Mouse (Mus musculus): ENCODE measurements around the gene Dchs1.
A peak's percentile ranks its signal among the peaks of the same experiment; 100 is the strongest.
"Not testable (repeated sequence)": the region's sequence is repeated elsewhere in the genome, so short reads cannot be mapped to it uniquely, and the experiment has no call there.

Gene Dchs1

DNA sequence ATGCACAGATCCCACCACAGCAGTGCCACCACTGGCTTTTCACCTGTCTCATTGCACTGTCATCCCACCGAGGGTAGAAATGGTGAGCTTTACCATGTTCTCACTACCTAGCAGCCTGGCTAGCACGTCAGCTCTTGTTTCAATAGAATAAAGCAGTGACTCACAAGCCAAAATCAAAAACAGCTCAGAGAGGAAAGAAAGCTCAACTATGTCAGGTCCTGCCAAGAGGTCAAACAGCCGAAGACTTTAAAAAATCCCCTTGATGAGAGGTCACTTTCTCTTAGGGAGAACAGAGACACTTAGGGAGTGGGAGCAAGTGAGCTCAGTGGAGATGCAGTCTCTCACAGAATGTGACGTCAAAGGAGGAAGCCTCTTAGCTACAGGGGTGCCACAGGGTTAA, 3.6 kb downstream of the Dchs1 start:
- no peak for DNase-seq (ENCODE audit: low spot score)

DNA sequence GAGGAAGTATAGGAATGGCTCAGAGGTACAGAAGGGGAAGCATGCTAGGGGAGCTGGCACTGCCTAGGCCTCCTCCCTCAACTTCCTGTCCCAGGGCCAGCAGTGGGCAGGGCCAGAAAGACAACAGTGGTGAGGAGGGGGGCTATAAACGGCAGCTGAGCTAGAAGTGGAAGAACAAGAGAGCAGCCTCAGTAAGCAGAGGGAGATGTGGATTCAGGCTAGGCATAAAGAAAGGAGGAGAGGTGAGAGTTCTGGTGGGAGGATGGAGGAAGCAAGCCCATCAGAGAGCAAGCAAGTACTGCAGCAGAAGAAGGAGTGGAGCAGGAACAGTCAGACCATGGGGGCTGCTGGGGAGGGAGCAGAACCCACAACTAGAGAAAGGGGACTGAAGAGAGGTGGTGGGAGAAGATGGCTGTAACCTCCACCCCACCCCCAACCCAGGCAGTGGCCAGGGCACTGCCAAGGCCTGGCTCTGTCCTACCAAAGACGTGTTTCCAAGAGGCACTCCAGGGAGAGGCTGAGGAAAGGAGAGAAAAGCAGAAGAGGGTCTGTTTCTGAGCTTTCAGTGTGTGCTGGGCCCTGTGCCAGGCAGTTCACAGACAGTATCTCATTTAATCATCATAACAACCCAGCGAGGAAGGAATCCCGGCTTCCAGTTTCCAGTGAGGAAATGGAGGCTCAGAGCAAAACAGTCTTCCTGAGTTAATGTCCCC, 8.7 kb downstream of the Dchs1 start:
- no peak for DNase-seq (ENCODE audit: low spot score)

DNA sequence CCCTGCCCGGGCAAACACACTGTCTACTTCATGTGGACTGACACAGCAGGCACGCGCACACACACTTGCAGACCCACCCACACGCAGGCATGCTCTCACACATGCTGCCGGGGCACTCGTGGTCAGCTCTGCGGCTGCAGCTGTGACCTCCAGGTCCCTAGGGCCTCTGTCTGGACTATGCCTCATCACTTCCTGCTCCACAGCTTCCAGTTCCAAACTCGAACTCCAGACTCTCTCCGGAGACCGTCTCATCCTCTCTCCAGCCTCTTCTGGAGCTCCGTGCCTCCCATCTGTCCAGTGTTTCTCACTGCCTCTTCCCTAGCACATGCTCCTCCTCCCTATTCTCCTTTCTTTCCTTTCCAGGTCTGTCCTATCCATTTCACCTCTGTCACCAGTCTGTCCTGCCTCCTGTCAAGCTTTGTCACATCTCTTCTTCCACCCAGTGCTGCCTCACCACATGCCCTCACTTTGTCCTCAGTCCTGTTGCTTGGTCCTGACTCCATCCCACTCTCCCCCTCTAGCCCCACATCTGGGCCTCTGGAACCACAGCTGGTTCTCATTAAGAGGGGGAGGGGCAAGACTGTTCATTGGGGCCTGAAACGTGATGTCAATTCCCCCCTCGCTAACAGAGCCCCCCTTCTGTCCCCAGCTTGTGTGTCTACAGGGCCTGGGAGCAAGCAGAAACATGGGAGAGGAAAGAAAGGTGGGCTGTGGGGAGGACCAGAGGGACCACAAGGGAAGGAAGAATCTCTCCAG, 9.5 kb downstream of the Dchs1 start:
- DNase-seq (ENCODE audit: low spot score): no peak

DNA sequence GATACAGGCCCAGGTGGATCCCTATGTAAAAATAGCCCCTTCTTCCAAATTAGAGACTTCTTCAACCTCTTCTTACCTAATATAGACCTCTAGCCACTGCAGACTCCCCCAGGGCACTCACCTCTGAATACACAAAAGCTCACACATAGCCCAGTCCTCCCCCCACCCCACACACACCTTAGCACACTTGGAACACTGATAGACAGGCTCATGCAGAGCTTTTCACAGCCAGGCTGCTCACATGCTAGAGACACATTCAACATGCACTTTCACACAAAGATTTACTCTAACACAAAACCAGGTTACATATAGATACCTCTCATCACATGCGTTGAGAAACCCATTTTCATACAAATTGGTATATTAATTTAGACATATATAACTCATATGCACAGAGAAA, 10.1 kb downstream of the Dchs1 start:
- no peak for DNase-seq (ENCODE audit: low spot score)

DNA sequence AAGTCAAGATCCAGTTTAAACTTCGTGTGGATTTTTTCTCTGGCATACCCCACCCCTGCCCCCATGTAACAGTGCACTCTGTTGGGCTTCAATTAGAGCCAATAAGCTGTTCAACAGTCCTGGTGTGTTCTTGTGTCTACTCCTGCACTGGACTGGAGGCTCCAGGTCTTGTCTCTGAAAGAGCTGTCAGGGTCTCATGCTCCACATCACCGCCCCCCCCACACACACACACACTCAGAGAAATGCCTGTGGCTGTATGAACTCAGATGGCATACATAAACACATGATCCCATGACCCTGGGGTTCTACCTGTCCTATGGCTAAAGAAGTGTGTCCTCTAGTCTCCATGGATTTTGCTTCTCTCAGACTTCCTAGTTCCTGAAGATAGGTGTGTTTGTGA, 11.4 kb downstream of the Dchs1 start:
- no peak for DNase-seq (ENCODE audit: low spot score)

DNA sequence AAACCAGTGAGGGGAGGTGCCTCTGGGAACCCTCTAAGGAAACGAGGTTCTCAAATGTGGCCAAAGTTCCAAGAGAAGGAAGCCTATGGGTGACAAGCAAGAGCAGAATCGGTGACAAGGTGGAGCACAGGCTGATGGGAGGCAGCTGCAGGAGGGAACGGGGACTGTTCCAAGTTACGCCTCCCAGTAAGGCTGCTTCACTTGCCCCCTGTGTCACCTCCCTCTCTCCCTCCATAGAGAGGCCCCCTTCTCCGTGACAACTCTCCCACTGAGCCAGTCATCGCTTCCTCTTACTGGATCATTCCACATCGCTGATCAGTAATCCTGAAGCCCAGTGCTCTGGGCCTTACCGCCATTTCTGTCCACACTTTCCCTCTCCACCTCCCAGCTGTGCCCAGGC, 12.8 kb downstream of the Dchs1 start:
- DNase-seq (ENCODE audit: low spot score): no peak

DNA sequence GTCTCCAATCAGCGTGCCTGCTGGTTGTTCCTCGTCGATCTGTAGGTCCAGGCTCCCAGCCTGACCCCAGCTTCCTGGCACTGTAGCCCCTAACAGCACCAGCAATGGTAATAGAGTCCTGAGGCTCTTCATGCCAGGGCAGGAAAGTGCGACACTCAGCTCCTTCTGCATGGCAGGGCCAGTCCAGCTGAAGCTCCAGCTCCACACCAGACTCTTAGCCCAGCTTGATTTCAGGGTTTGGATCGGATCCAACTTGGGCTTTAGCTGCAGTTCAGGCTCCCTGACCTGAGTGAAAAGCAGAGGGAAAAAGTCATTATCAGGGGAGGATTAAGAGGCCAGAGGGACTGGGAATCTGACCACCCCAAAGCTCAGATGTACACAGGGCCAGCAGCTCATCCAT, 14.4 kb downstream of the Dchs1 start:
- DNase-seq (ENCODE audit: low spot score): no peak

DNA sequence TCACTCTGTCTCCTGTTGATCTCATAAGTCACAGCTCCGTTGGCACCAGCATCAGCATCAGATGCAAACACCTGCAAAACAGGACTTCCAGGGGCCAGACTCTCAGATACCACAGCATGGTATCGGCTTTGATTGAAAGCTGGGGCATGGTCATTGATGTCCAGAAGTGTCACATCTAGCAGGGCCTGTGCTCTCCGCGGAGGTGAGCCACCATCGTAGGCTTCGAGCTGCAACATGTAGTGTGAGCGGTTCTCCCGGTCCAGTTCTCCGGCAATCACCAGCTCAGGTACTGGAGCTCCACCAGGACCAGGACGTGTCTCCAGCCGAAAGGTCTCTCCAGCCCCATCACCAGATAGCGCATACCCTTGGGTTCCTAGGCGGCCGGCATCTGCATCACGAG, 15.1 kb downstream of the Dchs1 start:
- no peak for DNase-seq (ENCODE audit: low spot score)

DNA sequence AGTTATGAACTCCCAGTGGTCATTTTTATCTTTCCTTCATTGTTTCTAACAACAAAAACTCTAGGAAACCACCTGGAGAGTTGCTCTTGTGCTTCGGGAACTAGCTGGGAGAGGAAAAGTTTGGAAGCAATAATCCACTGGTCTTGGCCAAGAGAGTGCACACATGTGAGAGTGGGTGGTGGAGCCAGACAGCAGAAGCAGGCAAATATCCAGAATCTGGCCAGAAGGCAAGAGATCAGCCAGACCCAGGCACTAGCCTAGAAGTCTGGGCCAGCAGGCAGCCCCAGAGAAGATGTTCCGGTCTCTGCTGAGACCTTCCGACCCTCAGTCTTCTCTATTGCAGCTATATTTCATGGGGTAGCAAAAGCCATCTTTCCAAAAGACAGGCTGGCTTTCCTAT, 17.5 kb downstream of the Dchs1 start:
- no peak for DNase-seq (ENCODE audit: low spot score)

DNA sequence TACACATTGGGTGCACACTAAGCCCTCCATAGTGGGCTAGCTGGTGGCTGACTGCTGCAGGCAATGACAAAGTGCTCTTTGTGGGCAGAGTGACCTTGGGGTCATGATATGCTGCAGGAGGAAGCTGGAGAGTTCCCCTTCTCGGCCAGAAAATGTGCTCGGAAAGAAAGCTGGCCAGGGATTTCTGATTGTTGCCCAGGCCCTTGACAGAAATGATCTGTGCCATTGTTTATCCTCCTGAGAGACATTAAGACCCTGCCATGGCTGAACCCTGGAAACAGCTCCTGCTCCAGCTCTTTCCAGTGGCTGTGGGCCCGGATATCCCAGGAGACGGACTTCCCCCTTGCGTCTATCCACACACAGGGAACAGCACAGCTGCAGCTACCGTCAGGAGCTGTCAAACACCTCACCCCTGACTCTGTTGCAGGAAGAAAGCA, 19.7 kb downstream of the Dchs1 start:
- DNase-seq (ENCODE audit: low spot score): no peak

DNA sequence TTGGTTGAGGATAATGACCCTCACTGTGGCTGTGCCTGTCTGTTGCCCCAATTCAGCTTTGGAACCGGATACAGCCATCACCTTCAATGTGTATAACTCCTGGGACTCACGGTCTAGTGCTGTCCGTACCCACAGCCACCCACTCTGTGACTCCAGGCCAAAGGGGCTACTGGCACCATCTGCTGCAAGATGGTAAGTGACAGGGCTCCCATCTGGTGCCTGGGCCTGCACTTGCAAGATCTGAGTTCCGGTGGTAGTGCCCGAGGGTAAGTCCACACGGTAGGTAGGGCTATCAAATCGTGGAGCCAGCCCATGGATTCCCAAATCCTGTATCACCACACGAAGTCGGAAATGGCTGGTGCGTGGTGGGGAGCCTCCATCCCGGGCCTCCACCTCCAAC, 23.1 kb downstream of the Dchs1 start:
- no peak for DNase-seq (ENCODE audit: low spot score)

DNA sequence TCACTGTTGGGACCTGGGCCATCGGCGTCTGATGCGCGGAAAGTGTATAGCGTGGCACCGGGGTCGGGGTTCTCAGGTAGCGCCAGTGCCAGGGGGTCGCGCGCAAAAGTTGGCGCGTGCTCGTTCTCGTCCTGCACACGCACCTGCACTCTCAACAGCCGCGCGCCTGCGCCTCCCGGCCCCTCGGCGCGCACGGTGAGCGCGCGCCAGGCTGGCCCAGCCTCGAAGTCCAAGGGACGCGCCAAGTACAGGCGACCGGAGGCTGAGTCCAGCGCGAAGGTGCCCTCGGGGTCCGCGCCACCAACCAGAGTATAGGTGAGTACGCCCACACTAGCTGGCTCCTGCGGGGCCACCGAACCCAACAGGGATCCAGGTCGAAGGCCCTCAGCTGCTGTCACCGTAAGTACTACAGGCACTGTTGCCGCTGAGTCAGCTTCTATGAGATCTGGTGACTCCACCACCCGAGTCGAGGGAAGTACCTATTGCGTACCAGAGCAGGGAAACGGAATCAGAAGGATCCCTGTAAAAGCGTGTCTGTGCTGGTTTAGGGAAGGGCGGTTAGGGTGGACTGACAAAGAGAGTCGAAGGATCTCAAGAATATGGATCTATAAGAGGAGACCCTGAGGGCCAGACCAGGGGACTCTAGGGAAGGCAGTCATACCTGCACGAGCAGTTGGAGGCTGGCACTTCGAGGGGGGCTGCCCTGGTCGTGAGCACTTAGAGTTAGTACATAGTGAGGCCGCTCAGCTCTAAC, 24.8 kb downstream of the Dchs1 start:
- DNase-seq (ENCODE audit: low spot score): no peak

DNA sequence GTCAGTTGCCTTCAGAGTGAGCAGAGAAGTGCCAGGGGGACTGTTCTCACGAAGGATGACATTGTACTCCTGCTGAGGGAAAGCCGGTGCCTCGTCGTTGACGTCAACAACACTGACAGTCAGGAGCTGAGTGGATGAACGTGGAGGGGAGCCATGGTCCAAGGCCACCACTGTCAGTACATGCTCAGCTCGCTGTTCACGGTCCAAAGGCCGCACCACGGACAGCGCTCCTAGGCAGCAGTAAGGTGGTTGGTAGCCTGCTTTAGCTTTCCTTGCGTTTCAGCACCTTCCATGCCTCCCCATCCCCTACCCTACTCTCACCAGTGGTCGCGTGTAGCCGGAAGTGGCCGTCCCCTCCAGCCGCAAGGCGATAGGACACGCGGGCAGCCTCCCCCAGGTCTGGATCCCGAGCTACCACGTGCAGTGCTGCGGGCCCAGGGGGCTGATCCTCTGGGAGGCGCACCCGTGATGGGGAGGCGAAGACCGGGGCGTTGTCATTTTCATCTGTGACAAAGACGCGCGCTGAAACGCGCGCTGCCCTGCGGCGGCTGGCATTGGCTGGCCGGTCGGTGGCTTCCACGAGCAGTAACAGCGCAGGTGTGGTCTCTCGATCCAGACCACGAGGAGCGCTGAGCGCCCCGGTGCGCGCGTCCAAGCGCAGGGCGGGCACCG, 25.5 kb downstream of the Dchs1 start:
- DNase-seq (ENCODE audit: low spot score): no peak

DNA sequence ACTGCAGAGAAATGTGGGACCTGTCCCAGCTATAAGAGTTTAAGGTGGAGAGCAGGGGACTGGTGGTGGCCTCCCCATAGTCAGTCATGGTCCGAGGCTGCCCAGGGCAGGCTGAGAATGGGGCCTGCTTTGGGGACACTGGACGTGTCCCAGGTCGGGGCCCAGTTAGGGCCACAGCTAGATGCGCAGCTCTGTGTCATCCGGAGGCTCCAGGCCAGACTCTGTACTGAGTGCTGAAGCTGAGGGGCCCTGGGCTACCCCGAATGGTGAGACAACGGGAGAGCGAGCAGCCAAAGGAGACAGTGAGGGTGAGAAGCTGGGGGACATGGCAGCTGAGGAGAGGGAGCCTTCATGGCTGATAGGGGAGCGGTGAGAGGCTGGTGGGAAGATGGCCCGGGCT, 34.2 kb downstream of the Dchs1 start:
- no peak for DNase-seq (ENCODE audit: low spot score)

DNA sequence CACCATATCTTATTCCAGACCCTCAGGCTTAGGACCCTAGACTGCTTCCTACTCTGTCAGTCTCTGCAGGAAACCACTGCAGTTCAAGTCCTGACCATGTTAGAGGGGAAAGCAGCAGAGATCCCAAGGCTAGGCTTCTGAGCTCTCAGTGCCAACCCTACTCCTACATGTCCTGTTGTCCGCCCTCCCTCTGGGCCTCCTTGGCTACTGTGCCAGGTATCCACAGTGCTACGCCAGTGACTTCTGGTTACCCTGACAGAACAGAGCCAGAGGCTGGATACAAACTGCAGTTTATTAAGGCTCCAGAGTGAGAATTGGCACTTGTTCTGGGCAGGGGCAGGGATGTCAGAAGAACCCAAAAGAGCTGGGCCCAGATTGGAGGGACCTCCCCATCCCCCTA, 34.7 kb downstream of the Dchs1 start:
- no peak for DNase-seq (ENCODE audit: low spot score)

DNA sequence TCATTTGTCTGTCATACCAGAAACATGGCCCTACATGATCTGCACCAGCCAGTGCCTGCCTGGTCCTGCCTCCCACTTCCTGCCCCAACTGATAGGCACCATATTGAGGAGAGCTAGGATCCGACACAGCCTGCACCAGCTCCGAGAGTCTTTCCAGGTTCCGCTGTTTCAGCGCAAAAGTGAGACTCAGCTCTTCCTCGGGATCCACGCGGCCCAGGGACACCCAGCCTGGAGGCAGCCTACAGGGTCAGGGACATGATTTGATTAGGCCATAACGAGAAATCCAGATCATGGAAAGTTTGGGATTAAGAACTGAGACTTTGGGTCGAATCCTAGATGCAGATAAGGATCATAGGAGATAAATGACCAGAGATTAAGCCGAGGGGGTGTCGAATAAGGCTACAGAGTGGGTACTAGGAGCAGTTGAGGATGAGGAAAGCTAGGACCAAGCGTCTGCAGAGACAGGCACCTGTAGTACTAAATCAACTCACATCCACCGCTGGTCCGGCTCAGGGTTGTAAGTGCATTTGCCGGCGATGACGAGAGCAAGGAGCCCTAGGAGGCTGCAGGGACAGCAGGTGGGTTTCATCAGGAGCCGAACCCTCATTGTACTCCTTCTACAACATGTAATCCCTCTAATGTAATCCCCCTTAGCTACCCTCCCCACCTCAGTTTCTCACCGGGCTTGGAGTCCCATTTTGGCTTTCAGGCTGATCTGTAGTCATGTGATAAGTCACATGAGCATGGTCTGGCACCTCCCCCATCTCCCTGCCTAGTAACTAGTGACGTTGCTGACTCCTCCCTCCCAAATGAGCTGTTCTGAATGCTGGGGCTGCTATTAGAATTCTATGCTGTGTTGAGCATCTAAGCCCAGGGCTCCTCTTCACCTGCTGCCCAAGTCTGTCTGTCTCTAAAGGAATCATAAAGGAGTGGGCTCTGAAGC, 35.7 kb downstream of the Dchs1 start, which contains the start of gene Tpp1:
TSS of gene Tpp1 (minus strand) at position 745 of the 943 bp plus-strand sequence.
- peak; percentile 83 for DNase-seq (ENCODE audit: low spot score)

DNA sequence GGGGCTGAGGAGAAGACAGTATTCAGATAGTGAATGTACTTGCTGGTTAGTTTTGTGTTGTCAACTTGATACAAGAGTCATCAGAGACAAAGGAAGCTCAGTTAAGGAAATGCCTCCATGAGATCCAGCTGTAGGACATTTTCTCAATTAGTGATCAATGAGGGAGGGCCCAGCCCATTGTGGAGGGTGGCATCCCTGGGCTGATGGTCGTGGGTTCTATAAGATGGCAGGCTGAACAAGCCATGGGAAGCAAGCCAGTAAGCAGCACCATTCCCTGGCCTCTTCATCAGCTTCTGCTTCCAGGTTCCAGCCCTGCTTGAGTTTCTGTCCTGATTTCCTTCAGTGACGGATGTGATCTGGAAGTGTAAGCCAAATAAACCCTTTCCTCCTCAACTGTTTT, 39.7 kb downstream of the Dchs1 start:
- DNase-seq (ENCODE audit: low spot score): no peak

DNA sequence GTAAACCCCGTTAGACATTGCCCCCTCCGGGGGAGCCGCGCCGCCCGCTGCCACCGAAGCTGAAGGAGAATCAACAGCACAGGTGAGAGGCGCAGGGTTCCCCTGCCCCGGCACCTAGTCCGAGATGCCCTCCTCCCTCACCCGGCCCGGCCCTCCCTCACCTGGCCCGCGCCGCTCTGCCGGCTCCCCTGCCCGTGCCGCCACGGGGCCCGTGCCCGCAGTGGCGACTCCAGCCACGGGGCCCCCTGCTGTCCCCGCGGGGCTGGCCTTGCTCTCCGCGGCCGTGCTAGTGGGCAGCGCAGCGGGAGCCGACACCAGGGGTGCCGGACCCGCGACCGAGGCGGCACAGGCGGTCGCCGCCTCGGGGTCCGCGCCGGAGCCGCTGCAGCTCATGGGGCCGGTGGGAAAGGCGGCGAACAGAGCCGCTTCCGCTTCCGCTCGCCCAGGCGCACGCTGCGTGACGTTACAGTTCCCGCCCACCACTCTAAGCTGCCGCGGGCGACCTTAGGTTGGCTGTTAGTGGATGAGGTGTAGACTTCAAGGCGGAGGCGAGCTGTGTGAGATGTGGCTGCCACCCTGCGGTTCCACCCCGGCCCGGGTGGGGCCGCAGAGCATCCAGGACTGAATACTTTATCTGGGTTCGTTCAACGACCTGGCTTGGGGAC, 43.4 kb downstream of the Dchs1 start, which contains the start of gene Taf10:
TSS of gene Taf10 (minus strand) at position 436 of the 665 bp plus-strand sequence.
- DNase-seq (ENCODE audit: low spot score): peak; percentile 82

DNA sequence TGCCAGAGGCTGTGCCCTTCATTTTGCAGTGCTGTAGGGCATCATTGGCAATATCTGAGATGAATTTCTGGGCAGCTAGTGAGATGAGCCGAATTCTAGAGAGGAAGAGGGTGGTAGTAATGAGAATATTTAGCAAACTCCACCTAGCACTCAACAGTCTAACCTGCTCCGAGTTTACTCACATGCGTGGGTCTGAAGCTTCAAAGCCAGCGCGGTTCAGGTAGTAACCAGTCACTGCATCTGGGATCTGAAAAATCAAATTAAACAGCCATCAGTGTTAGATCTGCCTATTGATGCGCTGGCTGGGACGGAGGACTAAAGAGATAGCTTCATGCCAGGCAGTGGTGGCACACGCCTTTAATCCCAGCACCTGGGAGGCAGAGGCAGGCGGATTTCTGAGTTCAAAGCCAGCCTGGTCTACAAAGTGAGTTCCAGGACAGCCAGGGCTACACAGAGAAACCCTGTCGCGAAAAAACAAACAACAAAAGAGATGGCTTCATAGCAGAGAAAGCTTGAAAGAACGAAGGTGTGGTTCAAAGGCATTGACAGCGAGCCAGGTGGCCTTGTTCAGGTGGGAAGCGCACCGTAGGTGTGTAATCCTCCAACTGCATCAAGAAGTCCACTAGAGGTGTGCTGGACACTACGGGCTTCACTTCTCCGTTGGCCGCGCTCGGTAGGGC, 44.1 kb downstream of the Dchs1 start:
- not testable (repeated sequence) for DNase-seq (ENCODE audit: low spot score)
